Mouse (Mus musculus): Measurements from ENCODE around the gene 4931428L18Rik. TPM values are rescaled to one million over a fixed set of nuclear protein-coding genes. Genes with fewer than 3 reads are reported as not detected.

Gene 4931428L18Rik
- total and polyA plus RNA-seq, 3 experiments = not detected

GRCm38 (mm10) chr1:31095706-31096465, 126.6 kb downstream of the 4931428L18Rik start:
- Histone ChIP-seq H3K79me2 (ENCODE audit: control insufficient read depth, insufficient read depth, low read length, poor library complexity) (no peaks in the 10 kb centered on the region), H3K4me3 (ENCODE audit: control insufficient read depth in 1 of 2, insufficient read depth in 1 of 2, low read depth in 2 of 2, low read length in 2 of 2) (no peak overlapping the region), H3K9me3 (replicated peaks; ENCODE audit: insufficient read depth, low read length) (no peaks in the 10 kb centered on the region), H3K9ac (ENCODE audit: control insufficient read depth, low read depth, low read length, poor library complexity, severe bottlenecking) (no peak overlapping the region), H3K27ac (ENCODE audit: control insufficient read depth, low read depth, low read length) (no peak overlapping the region), H3K4me1 (ENCODE audit: control insufficient read depth in 1 of 2, insufficient read depth in 2 of 2, low read length in 2 of 2) (no peaks in the 10 kb centered on the region), H3K27me3 (ENCODE audit: control insufficient read depth in 1 of 2, insufficient read depth in 2 of 2, low read length in 2 of 2) (no peaks in the 10 kb centered on the region), H3K36me3 (ENCODE audit: control insufficient read depth in 1 of 2, insufficient read depth in 2 of 2, low read length in 2 of 2) (no peaks in the 10 kb centered on the region)
- TF ChIP-seq HCFC1 (IDR thresholded peaks at IDR 0.05; ENCODE audit: low read depth, low read length) = no peak
- TF ChIP-seq GATA1 (IDR thresholded peaks at IDR 0.05; ENCODE audit: low read depth, low read length) = no peak
- TF ChIP-seq MYB (IDR thresholded peaks at IDR 0.05; ENCODE audit: low read depth, low read length) = no peak
- no peak for TF ChIP-seq EP300 (IDR thresholded peaks at IDR 0.05; ENCODE audit: low read depth in 1 of 2, low read length in 2 of 2)
- TF ChIP-seq TBP (IDR thresholded peaks at IDR 0.05; ENCODE audit: low read depth, low read length) = no peak
- TF ChIP-seq SMC3 (IDR thresholded peaks at IDR 0.05; ENCODE audit: low read depth, low read length) = no peak
- TF ChIP-seq RAD21 (IDR thresholded peaks at IDR 0.05; ENCODE audit: low read depth, low read length) = no peak
- TF ChIP-seq USF2 (IDR thresholded peaks at IDR 0.05; ENCODE audit: borderline replicate concordance in 1 of 2, insufficient read depth in 1 of 2, low read depth in 1 of 2, low read length in 2 of 2) = no peak
- no peak for TF ChIP-seq TCF12 (IDR thresholded peaks at IDR 0.05; ENCODE audit: low read depth, low read length)
- no peak for DNase-seq (ENCODE audit: low read depth, low spot score)

DNA sequence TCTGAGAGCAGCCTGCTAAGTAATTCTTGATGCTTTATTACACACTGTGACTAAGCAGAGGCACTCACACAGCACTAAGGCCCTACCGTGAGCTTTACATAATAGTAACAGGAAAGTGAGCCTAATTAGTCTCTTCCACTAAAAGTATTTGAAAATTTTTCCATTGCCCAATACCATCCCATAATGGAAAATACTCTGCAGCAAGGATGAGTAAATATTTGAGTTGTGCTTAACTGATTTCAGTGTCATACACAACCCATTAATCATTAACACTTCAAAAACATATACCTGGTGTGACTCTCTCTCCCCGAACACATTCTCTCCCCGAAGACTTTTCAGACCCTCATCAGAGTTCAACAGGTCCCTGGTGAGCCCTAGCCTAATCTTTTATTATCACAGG, 127.7 kb downstream of the 4931428L18Rik start:
- Histone ChIP-seq H3K4me1 (ENCODE audit: control insufficient read depth in 1 of 2, insufficient read depth in 2 of 2, low read length in 2 of 2) (no peaks in the 10 kb centered on the region), H3K36me3 (ENCODE audit: control insufficient read depth in 1 of 2, insufficient read depth in 2 of 2, low read length in 2 of 2) (no peaks in the 10 kb centered on the region), H3K4me3 (ENCODE audit: control insufficient read depth in 1 of 2, insufficient read depth in 1 of 2, low read depth in 2 of 2, low read length in 2 of 2) (no peak overlapping the region), H3K27ac (ENCODE audit: control insufficient read depth, low read depth, low read length) (no peak overlapping the region), H3K27me3 (ENCODE audit: control insufficient read depth in 1 of 2, insufficient read depth in 2 of 2, low read length in 2 of 2) (no peaks in the 10 kb centered on the region), H3K9me3 (replicated peaks; ENCODE audit: insufficient read depth, low read length) (no peaks in the 10 kb centered on the region), H3K9ac (ENCODE audit: control insufficient read depth, low read depth, low read length, poor library complexity, severe bottlenecking) (no peak overlapping the region), H3K79me2 (ENCODE audit: control insufficient read depth, insufficient read depth, low read length, poor library complexity) (no peaks in the 10 kb centered on the region)
- no peak for DNase-seq (ENCODE audit: low read depth, low spot score)
- TF ChIP-seq UBTF (IDR thresholded peaks at IDR 0.05; ENCODE audit: borderline replicate concordance, insufficient read depth, low read depth, low read length) = no peak
- no peak for TF ChIP-seq CHD2 (IDR thresholded peaks at IDR 0.05; ENCODE audit: low read length)
- TF ChIP-seq SMC3 (IDR thresholded peaks at IDR 0.05; ENCODE audit: low read depth, low read length) = no peak
- no peak for TF ChIP-seq RCOR1 (IDR thresholded peaks at IDR 0.05; ENCODE audit: low read depth, low read length)
- TF ChIP-seq POLR2AphosphoS2 (IDR thresholded peaks at IDR 0.05; ENCODE audit: low read length) = no peak
- TF ChIP-seq MAX (IDR thresholded peaks at IDR 0.05; ENCODE audit: low read length) = no peak
- TF ChIP-seq TCF12 (IDR thresholded peaks at IDR 0.05; ENCODE audit: low read depth, low read length) = no peak
- no peak for TF ChIP-seq TAL1 (IDR thresholded peaks at IDR 0.05; ENCODE audit: low read length)

Measured in MEL (cell line).